Comparison of ENCODE assay signal across 29 mouse cellular contexts in the genomic region with DNA sequence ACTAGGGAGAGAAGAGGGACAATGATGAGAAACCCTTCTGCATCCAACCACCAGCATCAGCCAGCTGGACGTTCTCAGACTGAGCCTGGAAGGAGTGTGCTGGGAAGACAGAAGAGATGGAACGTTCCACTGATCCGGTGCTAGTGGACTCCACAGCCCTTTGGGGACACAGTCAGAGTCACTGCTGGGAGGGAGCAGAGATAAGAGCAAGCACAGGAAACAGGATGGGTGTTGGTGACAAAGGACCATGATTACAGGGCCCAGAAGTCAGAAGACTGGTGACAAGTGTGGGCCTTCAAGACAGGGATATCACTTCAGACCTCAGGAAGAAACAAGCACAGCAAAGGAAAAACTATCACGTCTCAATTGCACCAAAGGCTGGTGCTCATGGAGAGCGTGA. TPM values are rescaled to one million over a fixed set of nuclear protein-coding genes. Genes with fewer than 3 reads are reported as not detected.
DNase-seq lines count a peak whose midpoint lies in the region; ATAC-seq and TF ChIP-seq lines count a peak whose summit lies in the region.
"Had no signal": no experiment of that assay in that cellular context is flagged by ENCODE, and none has a peak within 500 bp of the region (broad histone marks: within the 10 kb centered on the region; RNA-seq: fewer than 3 reads in every experiment).

No protein-coding gene starts in this region.

- TF ChIP-seq CTCF in liver, adult 2 months (IDR thresholded peaks at IDR 0.05; ENCODE audit: low read depth, low read length) = no peak
- TF ChIP-seq CTCF in liver, postnatal 0 days (IDR thresholded peaks at IDR 0.05; ENCODE audit: low read depth) = no peak

- H3K27me3 ChIP-seq in heart, embryonic 12.5 days (replicated peaks) = peaks cover 9% of the 10 kb centered on the region; the same call in 1 of the 2 replicates
- H3K27me3 ChIP-seq in liver, adult 2 months (ENCODE audit: control insufficient read depth, insufficient read depth, low read length) = no peaks in the 10 kb centered on the region
- no peaks in the 10 kb centered on the region for H3K27me3 ChIP-seq in liver, postnatal 0 days (ENCODE audit: insufficient read depth, low read length)
- H3K27me3 ChIP-seq: embryonic facial prominence, embryonic 13.5 days; hindbrain, embryonic 15.5 days; kidney, embryonic 15.5 days; limb, embryonic 12.5 days; liver, embryonic 12.5 days; Patski; stomach, embryonic 15.5 days had no signal

- no peak overlapping the region for H3K4me2 ChIP-seq in heart, embryonic 12.5 days
- H3K4me2 ChIP-seq in liver, postnatal 0 days (ENCODE audit: low read depth, low read length) = no peak overlapping the region
- H3K4me2 ChIP-seq: embryonic facial prominence, embryonic 13.5 days; hindbrain, embryonic 15.5 days; kidney, embryonic 15.5 days; limb, embryonic 12.5 days; liver, embryonic 12.5 days; lung, embryonic 14.5 days; midbrain, embryonic 11.5 days; stomach, embryonic 15.5 days had no signal

- H3K79me2 ChIP-seq in liver, adult 2 months (ENCODE audit: control insufficient read depth, insufficient read depth, low read length) = no peaks in the 10 kb centered on the region

- WGBS in heart, embryonic 12.5 days = 33% methylated on average over 5 of the region's 5 CpGs
- WGBS in liver, adult 2 months = 77% methylated on average over 5 of the region's 5 CpGs
- WGBS in liver, postnatal 0 days (ENCODE audit: insufficient replicate concordance) = 39% methylated on average over 5 of the region's 5 CpGs

- no peak overlapping the region for H3K4me3 ChIP-seq in heart, embryonic 12.5 days
- H3K4me3 ChIP-seq in liver, adult 2 months (ENCODE audit: insufficient read depth, low read depth, low read length) = no peak overlapping the region
- H3K4me3 ChIP-seq in liver, postnatal 0 days (ENCODE audit: low read depth, low read length) = no peak overlapping the region
- H3K4me3 ChIP-seq: embryonic facial prominence, embryonic 13.5 days; gastrocnemius, adult 2 months; hindbrain, embryonic 10.5 days; hindbrain, embryonic 15.5 days; kidney, embryonic 15.5 days; left cerebral cortex, adult 2 months; limb, embryonic 12.5 days; liver, embryonic 12.5 days; stomach, embryonic 15.5 days had no signal

- intact Hi-C loops in heart, postnatal 10 days (cut with DNase I) = no loop called here

- peak; percentile 71; the same call in 1 of the 2 replicates for ATAC-seq in heart, embryonic 12.5 days (ENCODE audit: insufficient number of reproducible peaks, low FRiP score)
- no peak for ATAC-seq in liver, postnatal 0 days
- peak; percentile 68 for ATAC-seq in common myeloid progenitor, adult 5-6 weeks (replicated peaks; ENCODE audit: low read depth, poor library complexity, severe bottlenecking)
- ATAC-seq: forebrain, embryonic 16.5 days; inflammation-experienced regulatory T-cells, adult 6 months; liver, embryonic 12.5 days; midbrain, embryonic 16.5 days; Patski had no signal

- no peak overlapping the region for H3K9ac ChIP-seq in heart, embryonic 12.5 days
- H3K9ac ChIP-seq in liver, adult 2 months (ENCODE audit: low read depth, low read length) = no peak overlapping the region
- no peak overlapping the region for H3K9ac ChIP-seq in liver, postnatal 0 days (replicated peaks)
- H3K9ac ChIP-seq: embryonic facial prominence, embryonic 13.5 days; hindbrain, embryonic 15.5 days; kidney, embryonic 15.5 days; limb, embryonic 12.5 days; liver, embryonic 12.5 days; lung, embryonic 14.5 days; stomach, embryonic 15.5 days had no signal

- no peak for DNase-seq in heart, postnatal 10 days
- DNase-seq in liver, adult 2 months (ENCODE audit: extremely low read depth, low read depth, low spot score) = no peak
- no peak for DNase-seq in liver, postnatal 0 days
- peak; percentile 11 for DNase-seq in heart, postnatal 4 days
- DNase-seq in cerebellum, postnatal 14 days = no peak
- DNase-seq: adrenal gland, postnatal 10 days; cerebellum, adult 8-10 months; cerebellum, postnatal 36 days; gastrocnemius, adult 2 months; kidney, adult 18-20 months; kidney, postnatal 25 days; lung, embryonic 14.5 days; right cerebral cortex, postnatal 25 days had no signal

- no peaks in the 10 kb centered on the region for H3K36me3 ChIP-seq in heart, embryonic 12.5 days
- no peaks in the 10 kb centered on the region for H3K36me3 ChIP-seq in liver, adult 2 months (ENCODE audit: control insufficient read depth, insufficient read depth, low read length)
- H3K36me3 ChIP-seq in liver, postnatal 0 days (replicated peaks; ENCODE audit: insufficient read depth, low read length) = no peaks in the 10 kb centered on the region
- H3K36me3 ChIP-seq: embryonic facial prominence, embryonic 13.5 days; hindbrain, embryonic 10.5 days; hindbrain, embryonic 15.5 days; kidney, embryonic 15.5 days; limb, embryonic 12.5 days; liver, embryonic 12.5 days; stomach, embryonic 15.5 days had no signal

- TF ChIP-seq POLR2A in liver, adult 2 months (IDR thresholded peaks at IDR 0.05; ENCODE audit: extremely low read depth, insufficient read depth, low read length) = no peak

- 0 out of 2 replicates have a peak overlapping the region, but pooled peaks have one; percentile 28 for H3K27ac ChIP-seq in heart, embryonic 12.5 days (ENCODE audit: poor library complexity, severe bottlenecking)
- H3K27ac ChIP-seq in liver, adult 2 months (replicated peaks; ENCODE audit: insufficient read depth, low read depth, low read length) = 0 out of 2 replicates have a peak overlapping the region, but pooled peaks have one; percentile 0
- no peak overlapping the region for H3K27ac ChIP-seq in liver, postnatal 0 days (ENCODE audit: low read depth)
- H3K27ac ChIP-seq: embryonic facial prominence, embryonic 13.5 days; gastrocnemius, adult 2 months; hindbrain, embryonic 10.5 days; hindbrain, embryonic 15.5 days; kidney, embryonic 15.5 days; left cerebral cortex, adult 2 months; limb, embryonic 12.5 days; liver, embryonic 12.5 days; stomach, embryonic 15.5 days had no signal

- H3K9me3 ChIP-seq in heart, embryonic 12.5 days (replicated peaks) = no peaks in the 10 kb centered on the region
- H3K9me3 ChIP-seq in liver, postnatal 0 days (ENCODE audit: low read length) = no peaks in the 10 kb centered on the region
- H3K9me3 ChIP-seq: embryonic facial prominence, embryonic 13.5 days; hindbrain, embryonic 15.5 days; kidney, embryonic 15.5 days; liver, embryonic 12.5 days; stomach, embryonic 15.5 days had no signal

- H3K4me1 ChIP-seq in heart, embryonic 12.5 days (replicated peaks) = peaks cover 5% of the 10 kb centered on the region; the same call in 1 of the 2 replicates
- no peaks in the 10 kb centered on the region for H3K4me1 ChIP-seq in liver, adult 2 months (ENCODE audit: control insufficient read depth, insufficient read depth, low read length)
- H3K4me1 ChIP-seq in liver, postnatal 0 days (ENCODE audit: insufficient read depth) = no peaks in the 10 kb centered on the region
- H3K4me1 ChIP-seq: embryonic facial prominence, embryonic 13.5 days; hindbrain, embryonic 15.5 days; limb, embryonic 12.5 days; liver, embryonic 12.5 days; stomach, embryonic 15.5 days had no signal

- no peak for TF ChIP-seq EP300 in liver, postnatal 0 days (IDR thresholded peaks at IDR 0.05; ENCODE audit: low read depth)

RNA-seq across cellular contexts. Expression of gene Agap1, which starts 25.9 kb away (rescaled TPM):
- 16.3 and 16.6 TPM in 2 replicates for polyA plus RNA-seq in heart, embryonic 12.5 days (2016; fragmentation: Nextera tagmentation; extraction: Ambion mirVana)
- 10 to 100 TPM; 54.4 to 57.6 TPM for total RNA-seq in heart, postnatal 10 days (2021)
- 3.4 and 4.8 TPM in 2 replicates for total RNA-seq in liver, adult 2 months (2014; rRNA removed)
- polyA plus RNA-seq in liver, adult 2 months (2012; rRNA removed) = 2.5 and 3.5 TPM in 2 replicates
- 1.0 and 1.3 TPM in 2 replicates for polyA plus RNA-seq in liver, postnatal 0 days (2015; fragmentation: Nextera tagmentation; extraction: Ambion mirVana)
- 10.5 and 14.2 TPM in 2 replicates for total RNA-seq in common myeloid progenitor, adult 5-6 weeks (2017)
- 10 to 100 TPM; 58.9 to 65.8 TPM for total RNA-seq in heart, postnatal 4 days (2021)
- total RNA-seq: MEL had no signal
